Mouse (Mus musculus): ENCODE results near the gene Adora3. TPM values are rescaled to one million over a fixed set of nuclear protein-coding genes. Genes with fewer than 3 reads are reported as not detected.
A peak's percentile ranks its signal among the peaks of the same experiment; 100 is the strongest.

Adora3 gene
- polyA plus RNA-seq, 1 experiment: 1.5 TPM

DNA sequence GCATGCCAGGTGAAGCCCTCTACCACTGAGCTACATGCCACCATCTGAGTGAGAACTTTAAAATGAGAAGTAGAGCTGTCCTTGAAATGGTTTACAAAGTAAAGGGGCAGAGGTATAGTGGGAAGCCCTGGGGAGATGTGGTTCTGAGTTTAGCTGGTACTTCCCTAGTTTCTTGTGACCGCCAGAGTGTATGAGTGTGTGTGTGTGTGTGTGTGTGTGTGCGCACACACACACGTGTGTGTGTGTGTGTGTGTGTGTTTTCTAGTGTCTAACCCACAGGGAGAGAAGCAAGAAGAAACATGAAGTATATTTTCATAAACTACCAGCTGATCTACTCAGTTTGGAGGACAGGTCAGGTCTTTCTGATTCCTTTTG is 57.5 kb downstream of the Adora3 start:
- DNase-seq (ENCODE audit: extremely low spot score in 1 of 2, low spot score in 1 of 2): no peak

DNA sequence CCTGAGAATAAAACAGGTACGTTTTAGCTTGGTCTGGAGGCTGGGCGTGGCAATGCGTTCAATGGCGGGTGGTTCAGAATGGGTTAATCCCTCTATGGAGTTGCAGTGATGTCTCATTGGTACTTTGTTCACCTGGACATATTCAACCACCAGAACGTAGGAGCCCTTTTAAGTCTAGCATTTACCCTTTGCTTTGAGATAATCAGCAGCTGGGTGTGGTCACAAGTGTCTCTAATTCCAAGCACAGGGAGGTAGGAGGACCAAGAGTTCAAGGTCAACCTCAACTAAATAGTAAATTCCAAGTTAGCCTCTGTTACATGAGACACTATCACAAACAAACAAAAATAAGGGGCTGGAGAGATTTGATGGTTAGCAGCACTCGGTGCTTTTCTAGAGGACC is 58.1 kb downstream of the Adora3 start:
- no peak for DNase-seq (ENCODE audit: extremely low spot score in 1 of 2, low spot score in 1 of 2)

DNA sequence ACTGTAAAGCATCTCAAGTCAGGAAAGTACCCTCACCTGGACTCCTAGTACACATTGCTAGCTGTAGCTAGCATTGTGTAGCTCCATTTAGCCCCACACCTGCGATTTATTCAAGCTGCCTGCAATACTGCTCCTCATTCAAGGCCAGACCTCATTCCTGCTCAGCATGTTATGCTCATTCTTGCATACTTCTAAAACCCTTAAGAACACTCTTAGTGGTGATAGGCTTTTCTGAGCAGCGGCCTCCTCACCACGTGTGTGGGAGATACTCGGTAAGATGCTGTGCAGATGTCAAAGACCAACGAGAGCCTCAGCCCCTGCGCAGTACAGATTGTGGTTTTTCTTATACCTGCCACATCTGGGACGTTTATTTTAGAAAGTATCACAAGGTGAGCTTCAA is 59.2 kb downstream of the Adora3 start:
- DNase-seq (ENCODE audit: extremely low spot score in 1 of 2, low spot score in 1 of 2): no peak

DNA sequence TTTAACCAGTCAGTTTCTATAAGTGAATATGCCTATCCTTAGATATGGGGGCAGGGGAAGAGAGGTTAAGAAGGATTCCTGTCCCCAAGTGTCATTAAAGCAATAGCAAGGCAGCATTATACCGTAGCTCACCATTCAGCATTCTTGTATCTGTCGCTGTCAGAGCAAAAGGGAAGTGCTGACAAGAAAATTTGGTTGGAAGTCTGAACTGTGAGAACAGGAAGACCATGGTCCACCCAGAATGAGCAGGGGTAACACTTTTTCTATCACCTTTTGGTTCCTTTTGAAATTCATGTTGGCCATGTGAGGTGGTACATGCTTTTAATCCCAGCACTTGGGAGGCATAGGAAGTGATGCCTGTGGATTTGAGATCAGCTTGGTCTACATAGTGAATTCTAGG is 60.4 kb downstream of the Adora3 start:
- DNase-seq (ENCODE audit: extremely low spot score in 1 of 2, low spot score in 1 of 2): no peak

DNA sequence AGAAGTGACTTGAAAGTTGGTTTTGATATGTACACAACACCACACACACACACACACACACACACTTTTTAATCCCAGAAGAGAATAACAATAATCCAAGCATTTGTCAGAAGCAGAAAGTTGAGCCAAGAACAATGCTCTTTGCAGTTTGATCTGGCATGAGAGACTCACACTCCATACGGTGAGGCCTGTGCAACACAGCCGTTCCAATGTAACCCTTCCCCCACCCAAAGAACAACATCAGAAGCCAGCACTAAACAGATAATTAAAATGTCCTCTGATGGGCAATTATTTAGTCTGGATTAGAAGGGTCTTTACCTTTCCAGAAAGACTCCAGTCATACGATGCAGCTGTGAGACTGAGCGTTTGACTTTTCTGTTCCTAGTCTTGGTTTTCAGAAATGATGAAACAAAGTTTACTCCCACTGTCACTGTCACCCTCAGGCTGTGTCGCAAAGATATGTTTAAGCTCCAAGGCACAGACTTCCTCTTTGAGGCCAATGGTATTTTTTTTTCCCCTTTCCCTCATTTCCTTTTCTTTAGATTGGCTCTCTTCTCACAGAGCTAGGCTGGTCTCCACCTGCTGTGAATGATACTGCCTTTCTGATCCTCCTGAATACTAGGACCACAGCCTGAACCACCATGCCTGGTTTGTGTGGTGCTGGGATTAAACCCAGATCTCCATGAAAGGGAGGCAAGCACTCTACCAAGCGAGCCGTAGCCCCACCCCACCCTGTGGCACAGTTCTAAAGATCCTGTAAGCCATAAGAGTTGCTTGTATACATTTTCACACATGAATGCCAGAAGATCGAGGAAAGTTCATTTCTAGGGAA is 61.8 kb downstream of the Adora3 start, which contains the start of gene I830077J02Rik:
TSS of gene I830077J02Rik (minus strand) at position 425 of the 832 bp plus-strand sequence.
- no peak for DNase-seq (ENCODE audit: extremely low spot score in 1 of 2, low spot score in 1 of 2)

DNA sequence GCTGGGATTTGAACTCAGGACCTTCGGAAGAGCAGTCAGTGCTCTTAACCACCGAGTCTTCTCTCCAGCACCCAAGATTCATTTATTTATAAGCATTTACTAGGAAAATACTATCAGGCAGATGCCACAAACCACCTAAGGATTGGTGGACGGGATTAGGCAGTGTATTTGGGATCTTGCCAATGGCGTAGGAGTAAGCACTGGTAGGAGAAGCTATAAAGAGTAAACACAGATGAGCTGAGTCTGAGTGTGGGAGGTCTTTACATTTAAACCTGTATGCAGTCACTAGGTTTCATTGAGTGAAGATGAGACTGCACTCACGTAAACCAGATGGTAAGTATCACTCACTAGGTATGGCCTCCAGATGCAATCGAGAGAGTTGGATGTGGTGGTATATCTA is 63.3 kb downstream of the Adora3 start:
- peak in 1 of 2 experiments; percentile 53 for DNase-seq (ENCODE audit: extremely low spot score in 1 of 2, low spot score in 1 of 2)

DNA sequence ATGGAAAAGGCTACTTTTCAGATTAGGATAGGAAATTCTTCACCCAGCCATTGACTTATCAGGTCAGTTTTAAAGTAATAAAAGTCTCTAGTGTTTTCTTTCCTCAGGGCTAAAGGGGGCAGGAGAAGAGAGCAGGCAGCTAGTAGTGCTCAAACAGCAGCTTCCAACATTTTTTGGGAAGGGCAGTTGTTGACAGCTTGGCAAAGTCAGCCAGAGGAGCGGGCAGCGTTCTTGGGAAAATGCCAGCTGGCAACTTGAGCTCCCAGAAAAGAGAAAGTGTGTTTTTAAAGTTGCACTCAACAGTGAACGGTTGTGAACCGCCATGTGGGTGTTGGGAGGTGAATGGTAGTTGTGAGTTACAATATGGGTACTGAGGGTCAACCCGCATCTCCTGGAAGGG is 64.4 kb downstream of the Adora3 start:
- DNase-seq (ENCODE audit: extremely low spot score in 1 of 2, low spot score in 1 of 2): no peak

DNA sequence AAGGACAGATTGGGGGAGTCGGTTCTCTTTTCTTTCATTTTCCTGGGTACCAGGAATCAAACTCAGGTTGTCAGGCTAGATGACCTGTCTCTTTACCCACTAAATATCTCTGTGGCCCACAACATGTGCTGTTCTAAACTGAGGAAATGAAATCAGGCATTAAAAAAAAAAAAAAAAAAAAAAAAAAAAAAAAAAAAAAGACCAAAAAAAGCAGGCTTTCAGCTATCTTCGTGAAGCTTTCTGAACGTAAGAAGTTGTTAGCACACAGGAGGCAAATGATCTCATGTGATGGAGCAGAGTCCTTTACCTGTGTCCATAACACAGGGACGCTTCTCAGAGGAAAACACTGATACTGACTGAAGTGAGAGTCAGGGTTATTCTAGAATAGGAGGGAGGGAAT is 65.5 kb downstream of the Adora3 start:
- no peak for DNase-seq (ENCODE audit: extremely low spot score in 1 of 2, low spot score in 1 of 2)

DNA sequence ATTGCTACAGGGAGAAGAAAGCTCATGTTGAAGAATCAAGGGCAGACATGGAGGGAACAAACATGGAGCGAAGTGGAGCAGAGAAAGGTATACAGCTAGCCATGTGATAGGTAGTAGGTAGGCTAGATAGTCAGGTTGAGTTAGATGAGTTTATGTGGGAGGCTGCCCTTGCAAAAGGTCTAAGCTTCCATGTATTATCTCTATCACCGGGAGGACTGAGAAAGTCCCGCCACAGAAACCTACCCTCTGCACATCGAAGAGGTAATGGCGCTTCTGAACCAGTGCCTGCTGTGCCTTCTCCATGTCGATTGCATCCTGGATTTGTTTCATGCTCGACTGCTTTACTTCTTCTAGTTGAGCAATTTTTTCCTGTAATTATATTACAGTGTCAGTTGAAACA is 80.7 kb downstream of the Adora3 start:
- no peak for DNase-seq (ENCODE audit: extremely low spot score in 1 of 2, low spot score in 1 of 2)

DNA sequence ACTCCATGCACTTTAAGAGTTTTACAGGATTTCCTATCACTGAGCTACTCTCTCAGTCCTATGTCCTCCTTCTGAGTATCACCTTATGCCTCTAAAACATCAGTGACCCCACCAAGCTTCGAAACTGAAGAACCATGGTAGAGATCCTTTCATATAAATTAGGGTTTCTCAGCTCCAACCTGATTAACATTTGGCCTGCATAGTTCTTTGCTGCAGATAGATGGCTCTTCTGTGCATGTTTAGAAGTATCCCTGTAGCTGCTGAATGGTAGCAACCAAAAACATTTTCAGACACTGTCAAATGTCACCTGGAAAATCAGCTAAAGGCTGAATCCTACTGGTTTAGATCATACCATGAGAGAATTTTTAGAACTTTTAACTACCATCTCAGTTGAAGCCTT is 86.6 kb downstream of the Adora3 start:
- no peak for DNase-seq (ENCODE audit: extremely low spot score in 1 of 2, low spot score in 1 of 2)

DNA sequence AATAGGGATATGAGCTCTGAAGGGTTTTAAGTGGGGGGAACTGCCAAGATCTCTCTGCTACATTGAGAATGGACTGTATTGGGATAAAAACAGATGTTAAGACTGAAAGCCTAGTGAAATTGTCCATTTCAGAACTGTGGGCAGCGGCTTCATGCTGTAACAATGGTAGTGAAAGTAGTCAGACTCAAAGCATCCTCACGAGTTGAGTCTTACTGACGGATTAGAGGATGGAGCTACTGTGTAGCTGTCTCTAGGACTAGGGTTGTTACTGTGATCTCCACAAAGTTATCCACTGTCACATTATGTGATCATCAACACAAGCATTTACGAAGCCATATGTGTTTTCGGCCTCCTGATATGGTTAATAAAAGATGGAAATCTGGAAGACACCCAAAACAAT is 87.5 kb downstream of the Adora3 start:
- DNase-seq (ENCODE audit: extremely low spot score in 1 of 2, low spot score in 1 of 2): no peak

Other genes with a start within 250 kb of the Adora3 start
- gene Ddx20, start 183.3 kb upstream of the Adora3 start, polyA plus RNA-seq (2012; rRNA removed): 10.3 and 10.8 TPM in 2 replicates
- gene Inka2, start 166.3 kb upstream of the Adora3 start, polyA plus RNA-seq (2012; rRNA removed): 52.9 and 59.1 TPM in 2 replicates
- gene Rap1a, start 69.5 kb upstream of the Adora3 start, polyA plus RNA-seq (2012; rRNA removed): 55.6 and 59.0 TPM in 2 replicates
- gene Tmigd3, start within 50 bp of the Adora3 start, polyA plus RNA-seq (2012; rRNA removed): 0.20 TPM in 1 of 2 replicates, not detected in the other
- gene I830077J02Rik, start 61.8 kb downstream of the Adora3 start, polyA plus RNA-seq (2012; rRNA removed): 1.4 and 1.8 TPM in 2 replicates
- gene Wdr77, start 88.5 kb downstream of the Adora3 start, polyA plus RNA-seq (2012; rRNA removed): 48.1 and 52.1 TPM in 2 replicates
- 321 and 347 TPM in 2 replicates for gene Atp5f1, start 89.2 kb downstream of the Adora3 start, polyA plus RNA-seq (2012; rRNA removed)
- 14.7 and 15.2 TPM in 2 replicates for gene Ovgp1, start 102.9 kb downstream of the Adora3 start, polyA plus RNA-seq (2012; rRNA removed)
- 1.0 and 1.3 TPM in 2 replicates for gene Pifo, start 143.8 kb downstream of the Adora3 start, polyA plus RNA-seq (2012; rRNA removed)
- 0.12 and 0.53 TPM in 2 replicates for gene Chil5, start 162.0 kb downstream of the Adora3 start, polyA plus RNA-seq (2012; rRNA removed)
- 2.4 and 3.1 TPM in 2 replicates for gene Chia1, start 242.4 kb downstream of the Adora3 start, polyA plus RNA-seq (2012; rRNA removed)

Measured in frontal cortex, adult 2 months (tissue).